Mouse (Mus musculus): ENCODE results near the gene Arhgap31. TPM values are rescaled to one million over a fixed set of nuclear protein-coding genes. Genes with fewer than 3 reads are reported as not detected.

Gene Arhgap31
- polyA plus RNA-seq, 1 experiment = 6.1 TPM

- H3K4me3 ChIP-seq (replicated peaks; ENCODE audit: control insufficient read depth, low read depth, low read length) = no peak overlapping the region
- no peak overlapping the region for H3K27ac ChIP-seq (ENCODE audit: control insufficient read depth, insufficient read depth, low read depth, low read length, poor library complexity)
- H3K4me1 ChIP-seq (ENCODE audit: control insufficient read depth, insufficient read depth, low read length) = no peaks in the 10 kb centered on the region
- WGBS = 87% methylated on average over 4 of the region's 4 CpGs
- TF ChIP-seq CTCF (IDR thresholded peaks at IDR 0.05; ENCODE audit: control insufficient read depth, insufficient read depth, low read length) (no peak), POLR2A (IDR thresholded peaks at IDR 0.05; ENCODE audit: borderline replicate concordance, control insufficient read depth, low read depth, low read length) (no peak)
Observed at GRCm38 (mm10) chr16:38666523-38666922, 46.6 kb downstream of the Arhgap31 start.

- no peak overlapping the region for H3K4me3 ChIP-seq (replicated peaks; ENCODE audit: control insufficient read depth, low read depth, low read length)
- no peaks in the 10 kb centered on the region; the same call in 1 of the 2 replicates for H3K4me1 ChIP-seq (ENCODE audit: control insufficient read depth, insufficient read depth, low read length)
- WGBS = 68% methylated on average over 2 of the region's 2 CpGs
- TF ChIP-seq CTCF (IDR thresholded peaks at IDR 0.05; ENCODE audit: control insufficient read depth, insufficient read depth, low read length) (no peak), POLR2A (IDR thresholded peaks at IDR 0.05; ENCODE audit: borderline replicate concordance, control insufficient read depth, low read depth, low read length) (no peak)
- no peak overlapping the region for H3K27ac ChIP-seq (ENCODE audit: control insufficient read depth, insufficient read depth, low read depth, low read length, poor library complexity)
Observed at GRCm38 (mm10) chr16:38666016-38666415, 47.1 kb downstream of the Arhgap31 start.

- H3K27ac ChIP-seq (ENCODE audit: control insufficient read depth, insufficient read depth, low read depth, low read length, poor library complexity) = no peak overlapping the region
- 88% methylated on average over 10 of the region's 10 CpGs for WGBS
- TF ChIP-seq CTCF (IDR thresholded peaks at IDR 0.05; ENCODE audit: control insufficient read depth, insufficient read depth, low read length) (no peak), POLR2A (IDR thresholded peaks at IDR 0.05; ENCODE audit: borderline replicate concordance, control insufficient read depth, low read depth, low read length) (no peak)
- H3K4me1 ChIP-seq (ENCODE audit: control insufficient read depth, insufficient read depth, low read length) = no peaks in the 10 kb centered on the region; the same call in 1 of the 2 replicates
- H3K4me3 ChIP-seq (replicated peaks; ENCODE audit: control insufficient read depth, low read depth, low read length) = no peak overlapping the region
Observed at GRCm38 (mm10) chr16:38662575-38662974, 50.5 kb downstream of the Arhgap31 start.

- H3K4me3 ChIP-seq (replicated peaks; ENCODE audit: control insufficient read depth, low read depth, low read length) = no peak overlapping the region
- TF ChIP-seq CTCF (IDR thresholded peaks at IDR 0.05; ENCODE audit: control insufficient read depth, insufficient read depth, low read length) (no peak), POLR2A (IDR thresholded peaks at IDR 0.05; ENCODE audit: borderline replicate concordance, control insufficient read depth, low read depth, low read length) (no peak)
- no peak overlapping the region for H3K27ac ChIP-seq (ENCODE audit: control insufficient read depth, insufficient read depth, low read depth, low read length, poor library complexity)
- H3K4me1 ChIP-seq (ENCODE audit: control insufficient read depth, insufficient read depth, low read length) = no peaks in the 10 kb centered on the region; the same call in 1 of the 2 replicates
- 81% methylated on average over 4 of the region's 4 CpGs for WGBS
Observed at GRCm38 (mm10) chr16:38654308-38654707, 58.8 kb downstream of the Arhgap31 start.

GRCm38 (mm10) chr16:38653390-38653871 is 59.6 kb downstream of the Arhgap31 start:
- no peak overlapping the region for H3K27ac ChIP-seq (ENCODE audit: control insufficient read depth, insufficient read depth, low read depth, low read length, poor library complexity)
- 14% methylated on average over 10 of the region's 10 CpGs for WGBS
- no peak overlapping the region for H3K4me3 ChIP-seq (replicated peaks; ENCODE audit: control insufficient read depth, low read depth, low read length)
- H3K4me1 ChIP-seq (ENCODE audit: control insufficient read depth, insufficient read depth, low read length) = no peaks in the 10 kb centered on the region; the same call in 1 of the 2 replicates
- TF ChIP-seq POLR2A (IDR thresholded peaks at IDR 0.05; ENCODE audit: borderline replicate concordance, control insufficient read depth, low read depth, low read length) = no peak
- TF ChIP-seq CTCF (IDR thresholded peaks at IDR 0.05; ENCODE audit: control insufficient read depth, insufficient read depth, low read length) = no peak

GRCm38 (mm10) chr16:38652653-38653052 is 60.4 kb downstream of the Arhgap31 start:
- Histone ChIP-seq H3K27ac (ENCODE audit: control insufficient read depth, insufficient read depth, low read depth, low read length, poor library complexity) (no peak overlapping the region), H3K4me1 (ENCODE audit: control insufficient read depth, insufficient read depth, low read length) (no peaks in the 10 kb centered on the region; the same call in 1 of the 2 replicates), H3K4me3 (replicated peaks; ENCODE audit: control insufficient read depth, low read depth, low read length) (no peak overlapping the region)
- WGBS = 63% methylated on average over 5 of the region's 5 CpGs
- TF ChIP-seq POLR2A (IDR thresholded peaks at IDR 0.05; ENCODE audit: borderline replicate concordance, control insufficient read depth, low read depth, low read length) (no peak), CTCF (IDR thresholded peaks at IDR 0.05; ENCODE audit: control insufficient read depth, insufficient read depth, low read length) (no peak)

GRCm38 (mm10) chr16:38651721-38652231 is 61.3 kb downstream of the Arhgap31 start:
- TF ChIP-seq POLR2A (IDR thresholded peaks at IDR 0.05; ENCODE audit: borderline replicate concordance, control insufficient read depth, low read depth, low read length) (no peak), CTCF (IDR thresholded peaks at IDR 0.05; ENCODE audit: control insufficient read depth, insufficient read depth, low read length) (no peak)
- 52% methylated on average over 10 of the region's 10 CpGs for WGBS

GRCm38 (mm10) chr16:38651306-38651705 is 61.8 kb downstream of the Arhgap31 start:
- 80% methylated on average over 12 of the region's 12 CpGs for WGBS
- no peak for TF ChIP-seq POLR2A (IDR thresholded peaks at IDR 0.05; ENCODE audit: borderline replicate concordance, control insufficient read depth, low read depth, low read length)
- TF ChIP-seq CTCF (IDR thresholded peaks at IDR 0.05; ENCODE audit: control insufficient read depth, insufficient read depth, low read length) = no peak

More at GRCm38 (mm10) chr16:38651721-38652231, 61.3 kb downstream of the Arhgap31 start:
- Histone ChIP-seq H3K4me3 (replicated peaks; ENCODE audit: control insufficient read depth, low read depth, low read length) (no peak overlapping the region), H3K4me1 (ENCODE audit: control insufficient read depth, insufficient read depth, low read length) (no peaks in the 10 kb centered on the region; the same call in 1 of the 2 replicates), H3K27ac (ENCODE audit: control insufficient read depth, insufficient read depth, low read depth, low read length, poor library complexity) (no peak overlapping the region)

More at GRCm38 (mm10) chr16:38651306-38651705, 61.8 kb downstream of the Arhgap31 start:
- no peaks in the 10 kb centered on the region; the same call in 1 of the 2 replicates for H3K4me1 ChIP-seq (ENCODE audit: control insufficient read depth, insufficient read depth, low read length)
- no peak overlapping the region for H3K27ac ChIP-seq (ENCODE audit: control insufficient read depth, insufficient read depth, low read depth, low read length, poor library complexity)
- no peak overlapping the region for H3K4me3 ChIP-seq (replicated peaks; ENCODE audit: control insufficient read depth, low read depth, low read length)
